Mouse (Mus musculus): ENCODE measurements at regions not wholly inside any gene's neighbourhood (a gene's known extent, or its start where the extent isn't known, plus 50 kb on each side); places are given as distances from the start of the nearest gene placed in this dataset.

DNA sequence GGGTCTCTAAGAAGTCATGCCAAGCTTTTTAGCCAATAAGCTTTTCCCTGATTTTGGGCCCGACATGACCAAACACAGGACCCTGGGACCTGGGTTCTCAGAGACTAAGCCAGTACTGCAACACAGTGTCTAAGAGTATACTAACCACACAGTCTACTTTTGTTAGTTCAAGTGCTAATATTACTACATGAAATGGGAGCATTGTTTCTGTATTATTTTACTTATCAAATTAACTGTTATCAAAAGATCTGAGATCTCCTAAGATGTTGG, 120.7 kb upstream of the BC052040 start:
- no peak for ATAC-seq (ENCODE audit: insufficient number of reproducible peaks, low FRiP score, low TSS enrichment, low read depth)
- no peaks in the 10 kb centered on the region for H3K36me3 ChIP-seq
- no peak overlapping the region for H3K9ac ChIP-seq
- H3K9me3 ChIP-seq (replicated peaks) = no peaks in the 10 kb centered on the region
- no peak overlapping the region for H3K4me2 ChIP-seq (replicated peaks)
- H3K27me3 ChIP-seq = no peaks in the 10 kb centered on the region
- WGBS = 68% methylated on average over 1 of the region's 1 CpGs
- no peak overlapping the region for H3K27ac ChIP-seq (replicated peaks)
- H3K4me3 ChIP-seq (replicated peaks) = no peak overlapping the region
- H3K4me1 ChIP-seq = no peaks in the 10 kb centered on the region

DNA sequence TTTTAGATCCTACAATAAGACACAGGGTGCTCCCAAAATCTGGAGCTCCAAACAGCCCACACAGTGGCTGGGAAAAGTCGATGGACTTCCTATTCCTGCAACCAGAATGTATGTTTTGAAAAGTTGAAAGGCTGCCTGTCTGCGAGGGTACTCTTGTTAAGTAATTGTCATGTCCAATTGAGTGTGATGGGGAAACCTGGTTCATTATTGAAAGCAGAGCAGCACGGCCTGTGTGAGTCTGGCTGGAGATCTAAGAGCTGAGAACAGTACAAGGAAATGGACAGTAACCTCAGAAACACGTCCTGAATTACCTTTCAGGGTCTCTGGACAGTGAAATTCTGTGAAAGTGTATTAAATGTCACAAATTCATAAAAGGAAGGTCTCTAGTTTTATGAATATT, 115.3 kb upstream of the BC052040 start:
- H3K4me3 ChIP-seq (replicated peaks) = no peak overlapping the region
- ATAC-seq (ENCODE audit: insufficient number of reproducible peaks, low FRiP score, low TSS enrichment, low read depth) = no peak
- H3K9ac ChIP-seq = no peak overlapping the region
- H3K36me3 ChIP-seq = no peaks in the 10 kb centered on the region
- 39% methylated on average over 4 of the region's 4 CpGs for WGBS
- no peak overlapping the region for H3K27ac ChIP-seq (replicated peaks)
- H3K9me3 ChIP-seq (replicated peaks) = no peaks in the 10 kb centered on the region
- H3K27me3 ChIP-seq = no peaks in the 10 kb centered on the region
- H3K4me1 ChIP-seq = peaks cover 14% of the 10 kb centered on the region; the same call in 1 of the 2 replicates
- H3K4me2 ChIP-seq (replicated peaks) = no peak overlapping the region

DNA sequence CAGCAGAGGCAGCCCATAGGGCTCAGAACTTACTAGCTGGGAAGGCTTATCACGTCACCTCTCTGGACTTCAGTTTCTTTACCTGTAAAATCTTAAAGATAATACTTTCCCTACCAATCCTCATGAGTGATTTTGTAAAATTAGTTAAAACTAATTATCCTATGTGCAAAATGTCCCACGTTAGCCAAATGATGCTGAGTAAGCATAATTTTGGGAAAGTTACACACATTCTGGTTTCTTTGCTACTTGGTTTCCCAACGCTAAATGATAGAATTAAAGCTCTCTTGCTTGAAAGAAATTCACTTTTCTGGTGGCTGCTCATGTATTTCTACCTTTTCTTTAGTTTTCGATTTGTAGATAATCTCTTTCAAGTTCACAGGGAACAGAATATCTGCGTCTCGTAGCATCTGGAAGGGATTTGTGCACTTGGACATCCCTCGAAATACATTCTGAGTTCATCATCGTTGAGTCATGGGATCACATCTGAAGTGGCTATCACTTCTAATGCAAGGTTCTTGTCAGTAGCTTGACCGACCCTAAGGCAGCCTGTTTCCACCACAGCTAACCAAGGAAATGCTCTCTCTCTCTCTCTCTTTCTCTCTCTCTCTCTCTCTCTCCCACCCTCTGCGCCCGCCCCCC, 114.3 kb upstream of the BC052040 start:
- Histone ChIP-seq H3K4me3 (replicated peaks) (no peak overlapping the region), H3K27me3 (no peaks in the 10 kb centered on the region), H3K4me1 (peaks cover 14% of the 10 kb centered on the region; the same call in 1 of the 2 replicates), H3K4me2 (replicated peaks) (no peak overlapping the region), H3K27ac (replicated peaks) (peak overlapping the region; percentile 8; the same call in 1 of the 2 replicates), H3K9ac (no peak overlapping the region), H3K36me3 (no peaks in the 10 kb centered on the region), H3K9me3 (replicated peaks) (no peaks in the 10 kb centered on the region)
- WGBS = 60% methylated on average over 11 of the region's 11 CpGs
- no peak for ATAC-seq (ENCODE audit: insufficient number of reproducible peaks, low FRiP score, low TSS enrichment, low read depth)

DNA sequence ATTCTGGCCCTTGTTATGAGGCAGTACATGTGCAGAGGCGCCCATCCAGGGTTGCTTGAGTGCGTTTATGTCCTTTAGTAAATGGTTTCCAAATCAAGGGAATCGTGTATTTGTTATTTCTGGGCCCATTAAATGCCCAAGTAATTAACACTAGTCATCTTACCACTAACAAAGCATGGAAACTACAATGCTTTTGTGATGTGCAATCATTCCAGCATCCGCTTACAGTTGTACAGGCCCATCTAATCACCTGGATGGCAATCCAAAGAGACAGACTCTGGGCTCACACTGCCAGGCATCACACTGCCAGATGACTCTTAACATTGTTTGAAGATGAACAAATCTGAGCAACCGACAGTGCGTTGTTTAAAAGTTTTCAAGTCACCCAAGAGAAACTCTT, 113.6 kb upstream of the BC052040 start:
- 46% methylated on average over 6 of the region's 6 CpGs for WGBS
- Histone ChIP-seq H3K9me3 (replicated peaks) (no peaks in the 10 kb centered on the region), H3K4me3 (replicated peaks) (no peak overlapping the region), H3K27ac (replicated peaks) (peak overlapping the region; percentile 8), H3K27me3 (no peaks in the 10 kb centered on the region), H3K4me2 (replicated peaks) (peak overlapping the region; percentile 19), H3K4me1 (peaks cover 14% of the 10 kb centered on the region; the same call in 1 of the 2 replicates), H3K9ac (no peak overlapping the region), H3K36me3 (no peaks in the 10 kb centered on the region)
- no peak for ATAC-seq (ENCODE audit: insufficient number of reproducible peaks, low FRiP score, low TSS enrichment, low read depth)

DNA sequence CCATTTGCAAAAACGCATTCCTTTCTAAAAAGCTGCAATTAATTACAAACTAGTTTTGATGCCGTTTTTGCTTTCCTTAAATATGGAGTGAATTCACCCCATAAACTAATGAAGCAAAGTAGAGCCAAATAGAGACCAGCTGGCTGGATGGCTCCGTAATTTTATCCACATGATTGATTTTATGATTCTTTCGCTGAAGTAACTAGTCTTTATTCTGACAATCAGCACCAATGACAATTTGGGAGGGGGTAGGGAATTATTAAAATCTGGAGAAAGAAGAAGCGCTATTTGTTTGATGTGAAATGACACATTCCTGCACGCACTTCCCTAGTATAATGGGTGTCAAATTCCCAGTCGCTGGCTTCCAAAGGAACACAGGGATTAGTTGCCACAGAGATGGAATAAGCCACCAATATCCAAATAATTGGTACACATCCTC, 113.0 kb upstream of the BC052040 start:
- no peak for ATAC-seq (ENCODE audit: insufficient number of reproducible peaks, low FRiP score, low TSS enrichment, low read depth)
- no peaks in the 10 kb centered on the region for H3K9me3 ChIP-seq (replicated peaks)
- H3K4me1 ChIP-seq = peaks cover 14% of the 10 kb centered on the region; the same call in 1 of the 2 replicates
- H3K36me3 ChIP-seq = no peaks in the 10 kb centered on the region
- no peak overlapping the region for H3K9ac ChIP-seq
- no peaks in the 10 kb centered on the region for H3K27me3 ChIP-seq
- 23% methylated on average over 7 of the region's 7 CpGs for WGBS
- H3K4me2 ChIP-seq (replicated peaks) = peak overlapping the region; percentile 19
- H3K27ac ChIP-seq (replicated peaks) = no peak overlapping the region
- no peak overlapping the region for H3K4me3 ChIP-seq (replicated peaks)

DNA sequence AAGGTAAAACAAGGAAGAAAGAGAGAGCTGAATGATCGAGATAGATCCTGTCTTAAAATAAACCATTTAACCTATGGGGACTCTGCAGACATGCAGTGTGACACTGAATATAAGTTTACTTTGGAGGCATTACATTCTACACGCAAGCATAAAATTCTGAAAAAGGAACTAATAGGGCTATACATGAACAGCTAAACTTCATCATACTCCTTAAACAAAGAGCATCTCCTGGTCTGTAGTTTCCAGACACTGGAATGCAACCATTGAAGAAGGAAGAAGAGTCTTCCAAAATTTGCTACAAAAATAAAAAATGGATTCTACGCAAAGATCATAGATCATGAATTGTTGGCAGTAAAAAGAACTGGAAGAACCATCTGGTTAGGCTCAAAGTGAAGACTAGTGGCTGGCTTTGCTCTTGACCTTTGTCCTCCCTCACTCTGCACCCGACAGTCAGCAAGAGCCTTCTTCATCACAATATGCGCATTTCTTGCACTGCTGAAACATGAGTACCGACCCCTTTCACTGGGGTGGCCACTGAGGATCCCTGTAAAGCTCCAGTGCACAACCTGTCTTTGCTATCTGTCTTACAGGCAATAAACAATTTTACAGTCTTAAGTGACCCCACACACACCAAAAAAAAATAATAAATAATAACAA, 112.2 kb upstream of the BC052040 start:
- no peak overlapping the region for H3K4me3 ChIP-seq (replicated peaks)
- no peak overlapping the region for H3K9ac ChIP-seq
- no peak overlapping the region for H3K27ac ChIP-seq (replicated peaks)
- ATAC-seq (ENCODE audit: insufficient number of reproducible peaks, low FRiP score, low TSS enrichment, low read depth) = no peak
- no peaks in the 10 kb centered on the region for H3K27me3 ChIP-seq
- no peaks in the 10 kb centered on the region for H3K36me3 ChIP-seq
- peaks cover 14% of the 10 kb centered on the region; the same call in 1 of the 2 replicates for H3K4me1 ChIP-seq
- no peak overlapping the region for H3K4me2 ChIP-seq (replicated peaks)
- H3K9me3 ChIP-seq (replicated peaks) = no peaks in the 10 kb centered on the region
- 65% methylated on average over 6 of the region's 6 CpGs for WGBS

DNA sequence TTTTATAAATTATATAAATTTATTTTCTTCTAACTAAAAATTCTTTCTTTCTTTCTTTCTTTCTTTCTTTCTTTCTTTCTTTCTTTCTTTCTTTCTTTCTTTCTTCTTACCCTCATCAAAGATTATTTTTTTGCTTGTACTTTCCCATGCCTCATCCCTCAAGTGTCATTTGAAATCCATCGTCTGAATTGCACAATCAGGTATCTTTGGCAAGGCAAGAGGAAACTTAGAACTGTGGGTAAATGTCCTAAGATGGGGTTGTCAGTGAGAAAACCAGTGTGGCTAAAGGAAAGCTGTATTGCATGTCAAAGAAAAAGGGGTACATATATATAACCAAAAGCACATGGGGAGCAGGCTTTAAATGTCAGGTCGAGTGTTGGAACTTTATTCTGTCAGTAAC, 109.1 kb upstream of the BC052040 start:
- Histone ChIP-seq H3K4me3 (replicated peaks) (no peak overlapping the region), H3K27me3 (no peaks in the 10 kb centered on the region), H3K27ac (replicated peaks) (no peak overlapping the region), H3K4me1 (peaks cover 12% of the 10 kb centered on the region; the same call in 1 of the 2 replicates), H3K36me3 (no peaks in the 10 kb centered on the region), H3K9me3 (replicated peaks) (no peaks in the 10 kb centered on the region), H3K4me2 (replicated peaks) (no peak overlapping the region), H3K9ac (no peak overlapping the region)
- 42% methylated on average over 2 of the region's 2 CpGs for WGBS
- ATAC-seq (ENCODE audit: insufficient number of reproducible peaks, low FRiP score, low TSS enrichment, low read depth) = no peak

DNA sequence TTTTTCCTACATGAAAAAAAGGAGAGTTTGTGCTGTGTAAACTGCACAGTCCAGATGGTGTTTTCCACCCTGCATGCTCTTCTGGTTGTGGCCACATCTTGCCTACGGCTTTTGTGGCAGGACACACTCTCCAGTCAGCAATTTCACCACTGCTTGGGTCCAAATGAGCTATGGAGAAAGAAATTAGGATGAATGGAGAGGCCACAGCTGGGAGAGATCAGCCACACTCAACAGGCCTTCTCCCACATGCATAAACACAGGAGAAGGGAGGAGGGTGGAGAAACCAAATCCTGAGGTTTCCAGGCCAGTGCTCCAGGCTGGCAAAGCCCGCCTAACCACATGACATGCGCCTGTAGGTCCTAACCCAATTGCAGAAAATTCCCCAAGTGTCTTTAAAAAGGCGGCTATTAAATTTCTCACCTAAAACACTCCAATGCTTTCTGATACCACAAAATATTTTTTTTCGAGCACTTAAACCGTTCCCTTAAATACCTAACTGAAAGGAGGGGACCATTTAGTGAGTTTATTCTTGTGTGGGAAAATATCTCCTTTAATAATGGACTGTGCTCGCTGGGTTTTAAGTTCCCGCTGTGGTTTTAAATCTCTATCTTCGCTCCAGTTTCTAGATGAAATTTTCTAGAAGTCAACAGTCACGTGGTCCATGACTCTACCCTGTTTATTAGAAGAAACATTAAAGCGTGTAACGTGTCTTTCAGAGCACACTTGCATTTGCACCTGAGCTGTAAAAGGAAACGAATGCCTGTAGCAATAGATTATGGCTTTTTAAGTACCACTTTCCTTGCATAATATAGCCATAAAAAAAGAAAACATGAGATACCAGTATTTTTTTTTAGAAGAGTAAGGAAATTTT, 97.9 kb upstream of the BC052040 start:
- WGBS = 25% methylated on average over 13 of the region's 13 CpGs
- peak; percentile 90 for ATAC-seq (ENCODE audit: insufficient number of reproducible peaks, low FRiP score, low TSS enrichment, low read depth)
- Histone ChIP-seq H3K9me3 (replicated peaks) (no peaks in the 10 kb centered on the region), H3K9ac (no peak overlapping the region), H3K4me1 (peaks cover 12% of the 10 kb centered on the region), H3K27ac (replicated peaks) (peak overlapping the region; percentile 61), H3K27me3 (no peaks in the 10 kb centered on the region), H3K36me3 (no peaks in the 10 kb centered on the region), H3K4me3 (replicated peaks) (no peak overlapping the region), H3K4me2 (replicated peaks) (0 out of 2 replicates have a peak overlapping the region, but pooled peaks have one; percentile 11)

DNA sequence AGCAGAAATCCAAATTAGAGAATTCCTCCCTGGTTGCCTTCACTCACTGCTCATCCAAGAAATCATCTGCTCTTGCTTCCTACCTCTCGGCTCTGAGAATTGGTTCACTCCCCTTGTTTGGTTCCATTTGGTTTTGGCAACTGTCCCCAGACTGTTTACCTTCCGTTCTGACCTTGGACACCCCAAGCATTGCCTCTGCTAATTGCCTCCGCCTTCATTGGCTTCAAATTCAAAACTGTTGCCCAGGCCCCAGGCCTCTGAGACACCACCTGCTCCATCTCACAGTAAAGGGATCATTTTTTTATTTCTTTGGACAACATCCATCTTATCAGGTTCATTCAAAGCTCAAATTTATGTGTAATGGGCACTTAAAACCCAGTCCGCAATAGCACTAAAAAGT, 93.1 kb upstream of the BC052040 start:
- Histone ChIP-seq H3K27ac (replicated peaks) (no peak overlapping the region), H3K9ac (no peak overlapping the region), H3K27me3 (no peaks in the 10 kb centered on the region), H3K4me1 (peaks cover 5% of the 10 kb centered on the region), H3K4me3 (replicated peaks) (no peak overlapping the region), H3K36me3 (no peaks in the 10 kb centered on the region), H3K4me2 (replicated peaks) (no peak overlapping the region), H3K9me3 (replicated peaks) (no peaks in the 10 kb centered on the region)
- ATAC-seq (ENCODE audit: insufficient number of reproducible peaks, low FRiP score, low TSS enrichment, low read depth) = no peak
- WGBS = 67% methylated on average over 4 of the region's 4 CpGs

DNA sequence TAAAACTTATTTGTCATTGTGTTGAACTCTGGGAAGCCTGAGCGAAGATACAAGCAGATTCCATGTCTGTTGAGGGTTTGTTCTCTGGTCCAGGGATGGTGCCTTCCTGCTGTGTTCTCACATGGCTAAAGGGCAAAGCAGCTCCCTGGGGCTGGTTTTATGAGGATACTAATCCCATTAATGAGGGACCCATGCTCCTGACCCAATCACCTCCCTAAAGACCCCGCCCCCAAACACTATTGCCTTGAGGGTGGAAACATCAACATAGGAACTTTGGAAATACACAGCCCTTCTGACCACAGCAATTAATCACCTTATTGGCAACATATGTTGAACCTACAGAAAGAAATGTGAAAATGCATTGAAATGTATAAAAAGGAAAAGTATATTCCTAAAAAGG, 88.5 kb upstream of the BC052040 start:
- Histone ChIP-seq H3K4me3 (replicated peaks) (no peak overlapping the region), H3K36me3 (no peaks in the 10 kb centered on the region), H3K27ac (replicated peaks) (no peak overlapping the region), H3K9ac (no peak overlapping the region), H3K27me3 (no peaks in the 10 kb centered on the region), H3K4me1 (no peaks in the 10 kb centered on the region), H3K9me3 (replicated peaks) (no peaks in the 10 kb centered on the region), H3K4me2 (replicated peaks) (no peak overlapping the region)
- ATAC-seq (ENCODE audit: insufficient number of reproducible peaks, low FRiP score, low TSS enrichment, low read depth) = no peak
- WGBS = 57% methylated on average over 2 of the region's 2 CpGs

DNA sequence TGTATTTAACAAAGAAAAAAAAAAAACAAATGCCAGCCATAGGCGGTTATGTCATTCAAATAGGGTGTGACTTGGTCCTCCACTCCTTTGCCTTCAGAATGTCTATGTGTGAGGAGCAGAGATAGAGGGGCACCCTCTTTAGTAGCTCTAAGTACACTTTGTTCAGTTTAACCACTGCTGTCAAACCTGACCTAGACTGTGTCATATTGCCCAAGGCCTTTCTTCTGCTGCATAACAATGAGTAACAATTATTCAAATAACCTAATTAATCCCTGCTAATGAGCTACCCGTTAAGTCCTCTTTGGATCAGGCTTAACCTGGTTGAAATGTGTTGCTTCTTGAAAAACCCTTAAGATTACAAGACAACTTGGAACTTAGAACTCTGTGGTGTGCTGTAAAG, 81.6 kb upstream of the BC052040 start:
- H3K9me3 ChIP-seq (replicated peaks) = no peaks in the 10 kb centered on the region
- no peak overlapping the region for H3K9ac ChIP-seq
- H3K4me1 ChIP-seq = no peaks in the 10 kb centered on the region
- WGBS = 68% methylated on average over 2 of the region's 2 CpGs
- no peaks in the 10 kb centered on the region for H3K27me3 ChIP-seq
- no peak overlapping the region for H3K4me3 ChIP-seq (replicated peaks)
- no peak for ATAC-seq (ENCODE audit: insufficient number of reproducible peaks, low FRiP score, low TSS enrichment, low read depth)
- H3K4me2 ChIP-seq (replicated peaks) = no peak overlapping the region
- H3K36me3 ChIP-seq = no peaks in the 10 kb centered on the region
- no peak overlapping the region for H3K27ac ChIP-seq (replicated peaks)
